Mouse (Mus musculus) hindbrain, embryonic 14.5 days (tissue): ENCODE measurements around the gene Hoxb1. TPM values are rescaled to one million over a fixed set of nuclear protein-coding genes. Genes with fewer than 3 reads are reported as not detected.
A peak's percentile ranks its signal among the peaks of the same experiment; 100 is the strongest.

Experiments used
- ATAC-seq: fragments of 200-750 bp; cut with Nextera tagmentation; 2 replicates; pipeline ENCODE4 v1.8.0; 2017; ENCODE audit warnings: moderate number of reproducible peaks, mild to moderate bottlenecking, moderate TSS enrichment, moderate library complexity; ENCODE audit not compliant: low FRiP score
- DNase-seq: peaks from one replicate; pipeline ENCODE4 v3.0.0-alpha.2; 2015; ENCODE audit warnings: low spot score
- H3K27ac ChIP-seq: fragments of 300-500 bp; sonication (generic); 2 replicates; pipeline ENCODE4 v1.5.1; 2014; ENCODE audit warnings: mild to moderate bottlenecking, moderate library complexity
- H3K27me3 ChIP-seq: fragments of 300-500 bp; sonication (generic); 2 replicates; pipeline ENCODE4 v1.6.1; 2014; ENCODE audit warnings: mild to moderate bottlenecking, low read length, mixed read lengths; ENCODE audit not compliant: control insufficient read depth, insufficient read depth
- H3K36me3 ChIP-seq: fragments of 300-500 bp; sonication (generic); replicated peaks from 2 replicates; pipeline ENCODE4 v1.6.1; 2014; ENCODE audit not compliant: control insufficient read depth, insufficient read depth
- H3K4me1 ChIP-seq: fragments of 300-500 bp; sonication (generic); replicated peaks from 2 replicates; pipeline ENCODE4 v1.6.1; 2014; ENCODE audit warnings: antibody characterized with exemption, low read length, mixed read lengths; ENCODE audit not compliant: control insufficient read depth, insufficient read depth
- H3K4me2 ChIP-seq: fragments of 300-500 bp; sonication (generic); replicated peaks from 2 replicates; pipeline ENCODE4 v1.6.1; 2014; ENCODE audit warnings: mild to moderate bottlenecking, moderate library complexity
- H3K4me3 ChIP-seq: fragments of 300-500 bp; sonication (generic); replicated peaks from 2 replicates; pipeline ENCODE4 v1.5.1; 2014; ENCODE audit warnings: mild to moderate bottlenecking, low read length
- H3K9ac ChIP-seq: fragments of 300-500 bp; sonication (generic); 2 replicates; pipeline ENCODE4 v1.6.1; 2014
- H3K9me3 ChIP-seq: fragments of 300-500 bp; sonication (generic); 2 replicates; pipeline ENCODE4 v1.6.1; 2016; ENCODE audit warnings: low read length; ENCODE audit not compliant: control insufficient read depth
- WGBS: fragments of 180-500 bp; shearing (Covaris S2); extraction: QIAGEN DNeasy Blood & Tissue Kit; methylation state at CpG from one replicate; pipeline ENCODE4 v1.1.7; 2014; 5-methylcytosine and 5-hydroxymethylcytosine counted together
- polyA plus RNA-seq: library from polyadenylated mRNA; unstranded; fragments of >200 nt; fragmentation: Nextera tagmentation; extraction: Ambion mirVana; gene quantifications from 2 replicates; pipeline ENCODE4 v1.2.1, GENCODE M21; 2014

Hoxb1 gene
- polyA plus RNA-seq, 1 experiment from 2014 or later = 0.33 TPM

DNA sequence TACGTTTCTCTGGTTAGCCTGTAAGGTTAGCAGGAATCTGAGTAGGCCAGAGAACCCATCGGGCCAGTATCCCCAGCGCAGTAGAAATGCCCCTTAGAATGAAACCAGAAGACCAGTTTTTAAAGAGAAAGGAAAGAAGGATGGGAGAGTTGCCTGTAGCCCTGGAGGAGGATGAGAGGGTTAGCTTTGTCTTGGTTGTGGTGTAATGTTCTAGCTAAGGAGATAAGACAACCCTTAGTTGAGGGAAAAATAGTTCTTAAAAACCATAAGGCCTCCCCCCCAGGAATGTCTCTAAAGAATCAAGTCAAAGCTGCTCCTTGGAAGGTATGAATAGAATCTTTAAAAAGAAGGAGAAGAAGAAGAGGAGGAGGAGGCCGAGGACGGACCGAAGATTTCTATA is 42.8 kb upstream of the Hoxb1 start:
- DNase-seq (no peak), ATAC-seq (no peak)
- H3K9me3 ChIP-seq = no peaks in the 10 kb centered on the region
- peak overlapping the region; percentile 97 for H3K9ac ChIP-seq
- 5% methylated on average over 6 of the region's 6 CpGs for WGBS
- H3K36me3 ChIP-seq = no peaks in the 10 kb centered on the region
- peak overlapping the region; percentile 48 for H3K4me3 ChIP-seq
- H3K4me1 ChIP-seq = no peaks in the 10 kb centered on the region
- H3K4me2 ChIP-seq = peak overlapping the region; percentile 77
- peak overlapping the region; percentile 99 for H3K27ac ChIP-seq
- H3K27me3 ChIP-seq = peaks cover 96% of the 10 kb centered on the region

- Histone ChIP-seq H3K27me3 (peaks cover 96% of the 10 kb centered on the region), H3K4me1 (no peaks in the 10 kb centered on the region), H3K36me3 (no peaks in the 10 kb centered on the region), H3K4me3 (peak within 1 kb of the TSS; percentile 48), H3K9me3 (no peaks in the 10 kb centered on the region), H3K4me2 (peak within 1 kb of the TSS; percentile 77), H3K9ac (peak within 1 kb of the TSS; percentile 97), H3K27ac (peak within 1 kb of the TSS; percentile 99)
- WGBS = 3% methylated on average over 10 of the region's 10 CpGs
- DNase-seq (no peak), ATAC-seq (no peak)
Observed at GRCm38 (mm10) chr11:96323154-96323553, 42.4 kb upstream of the Hoxb1 start, which contains the start of gene Hoxb3. Hoxb3 (plus strand) TSS chr11:96323326.

DNA sequence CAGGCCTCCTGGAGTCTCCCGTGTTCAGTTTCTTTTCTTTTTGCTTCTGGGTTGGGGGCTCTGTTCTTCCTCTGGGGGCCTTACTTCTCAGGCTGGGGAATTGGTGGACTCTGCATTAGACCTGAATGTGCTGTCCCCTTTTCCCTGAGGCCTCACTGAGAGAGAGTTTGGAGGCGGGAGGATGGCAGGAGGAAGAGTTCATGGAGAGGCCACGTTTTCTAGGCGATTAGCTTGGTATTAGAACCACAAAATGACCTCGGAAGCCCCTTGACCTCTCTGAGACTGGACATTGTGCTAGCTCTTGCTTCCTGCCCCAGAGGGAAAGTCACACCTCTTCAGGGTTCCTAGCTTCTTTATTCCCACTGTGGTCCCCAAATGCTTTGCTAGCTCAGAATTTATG is 41.4 kb upstream of the Hoxb1 start:
- WGBS = 1% methylated on average over 5 of the region's 5 CpGs
- Histone ChIP-seq H3K4me2 (peak overlapping the region; percentile 77), H3K9ac (peak overlapping the region; percentile 97), H3K4me3 (peak overlapping the region; percentile 48), H3K36me3 (no peaks in the 10 kb centered on the region), H3K4me1 (no peaks in the 10 kb centered on the region), H3K27me3 (peaks cover 96% of the 10 kb centered on the region), H3K27ac (peak overlapping the region; percentile 99), H3K9me3 (no peaks in the 10 kb centered on the region)
- ATAC-seq = no peak
- DNase-seq = no peak

- ATAC-seq (no peak), DNase-seq (no peak)
- Histone ChIP-seq H3K4me1 (no peaks in the 10 kb centered on the region), H3K4me3 (peak overlapping the region; percentile 48), H3K27me3 (peaks cover 96% of the 10 kb centered on the region), H3K36me3 (no peaks in the 10 kb centered on the region), H3K9me3 (no peaks in the 10 kb centered on the region), H3K27ac (peak overlapping the region; percentile 99), H3K9ac (peak overlapping the region; percentile 97), H3K4me2 (peak overlapping the region; percentile 77)
- 2% methylated on average over 8 of the region's 8 CpGs for WGBS
Observed at GRCm38 (mm10) chr11:96324965-96325364, 40.6 kb upstream of the Hoxb1 start.

DNA sequence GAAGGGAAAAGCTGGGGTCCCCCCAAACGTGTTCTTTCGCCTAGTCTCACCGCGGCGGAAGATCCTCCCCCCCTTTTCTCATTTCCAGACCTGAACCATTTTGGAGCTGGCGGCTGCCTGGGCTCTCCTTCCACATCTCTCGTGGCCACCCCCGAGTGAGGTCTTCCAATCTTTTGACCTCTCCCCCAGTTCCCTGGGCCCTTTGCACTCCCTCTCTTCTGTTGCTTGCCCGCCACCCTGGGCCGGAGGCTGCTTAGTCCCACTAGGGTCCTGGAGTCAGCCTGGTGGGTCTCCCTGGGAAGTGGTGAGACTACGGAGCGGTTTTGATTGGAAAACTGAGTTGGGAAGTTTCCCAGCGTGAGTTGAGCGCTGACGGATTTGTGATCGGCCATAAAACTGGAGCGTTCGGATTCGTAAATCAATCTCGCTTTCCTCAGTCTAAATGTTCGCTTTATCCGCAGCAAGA is 39.8 kb upstream of the Hoxb1 start:
- H3K4me1 ChIP-seq = no peaks in the 10 kb centered on the region
- DNase-seq (no peak), ATAC-seq (no peak)
- peak overlapping the region; percentile 99 for H3K27ac ChIP-seq
- no peaks in the 10 kb centered on the region for H3K9me3 ChIP-seq
- H3K9ac ChIP-seq = peak overlapping the region; percentile 97
- H3K4me3 ChIP-seq = peak overlapping the region; percentile 48
- peaks cover 96% of the 10 kb centered on the region for H3K27me3 ChIP-seq
- no peaks in the 10 kb centered on the region for H3K36me3 ChIP-seq
- WGBS = under 1% methylated on average over 22 of the region's 22 CpGs
- peak overlapping the region; percentile 77 for H3K4me2 ChIP-seq

DNA sequence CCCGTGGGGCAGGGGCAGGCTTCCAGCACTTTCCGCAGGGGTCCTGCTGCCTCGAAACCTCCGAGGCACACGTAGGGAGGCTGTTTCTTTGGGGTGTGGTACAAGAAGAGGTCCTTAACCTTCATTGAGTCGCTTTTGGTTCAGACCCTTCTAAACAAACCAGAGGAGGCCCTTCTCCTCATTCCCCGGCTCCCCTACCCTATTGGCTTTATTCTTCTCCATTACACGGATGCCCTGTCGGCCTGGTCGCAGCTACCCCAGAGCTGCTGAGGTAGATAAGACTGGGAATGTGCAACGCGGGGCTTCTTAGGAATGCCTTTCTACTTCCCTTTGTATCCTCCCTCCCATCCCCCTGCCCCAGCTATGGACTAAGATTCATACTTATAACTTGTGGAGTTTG is 38.8 kb upstream of the Hoxb1 start:
- peak overlapping the region; percentile 77 for H3K4me2 ChIP-seq
- H3K4me1 ChIP-seq = no peaks in the 10 kb centered on the region
- peak overlapping the region; percentile 99 for H3K27ac ChIP-seq
- ATAC-seq (no peak), DNase-seq (no peak)
- H3K4me3 ChIP-seq = peak overlapping the region; percentile 48
- peak overlapping the region; percentile 97 for H3K9ac ChIP-seq
- WGBS = 3% methylated on average over 12 of the region's 12 CpGs
- no peaks in the 10 kb centered on the region for H3K36me3 ChIP-seq
- H3K9me3 ChIP-seq = no peaks in the 10 kb centered on the region
- H3K27me3 ChIP-seq = peaks cover 93% of the 10 kb centered on the region

GRCm38 (mm10) chr11:96327122-96327521 is 38.4 kb upstream of the Hoxb1 start:
- H3K4me1 ChIP-seq = no peaks in the 10 kb centered on the region
- ATAC-seq (no peak), DNase-seq (no peak)
- H3K27ac ChIP-seq = peak overlapping the region; percentile 99
- H3K4me3 ChIP-seq = peak overlapping the region; percentile 48
- no peaks in the 10 kb centered on the region for H3K9me3 ChIP-seq
- WGBS = 5% methylated on average over 7 of the region's 7 CpGs
- peak overlapping the region; percentile 77 for H3K4me2 ChIP-seq
- H3K27me3 ChIP-seq = peaks cover 88% of the 10 kb centered on the region
- H3K9ac ChIP-seq = peak overlapping the region; percentile 97
- no peaks in the 10 kb centered on the region for H3K36me3 ChIP-seq

DNA sequence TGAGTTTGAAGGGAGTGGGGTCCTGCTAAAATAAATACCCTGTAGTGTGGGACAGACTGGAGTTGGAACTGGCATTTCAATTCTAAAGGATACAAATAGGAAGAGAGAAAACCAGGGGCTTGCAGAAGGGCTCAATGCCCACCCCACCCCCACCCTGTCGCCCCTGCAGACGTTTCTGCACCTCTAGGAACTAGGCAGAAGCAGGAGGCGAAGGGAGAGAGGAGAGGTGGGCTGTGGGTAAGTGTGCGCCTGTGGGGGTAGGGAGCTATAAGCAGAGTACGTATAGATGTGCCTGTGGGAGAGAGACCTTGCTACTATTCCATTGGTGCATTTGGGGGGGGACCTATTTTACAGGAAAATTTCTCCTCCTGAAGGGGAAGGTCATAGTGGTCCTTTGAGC is 37.8 kb upstream of the Hoxb1 start:
- Histone ChIP-seq H3K9me3 (no peaks in the 10 kb centered on the region), H3K27me3 (peaks cover 84% of the 10 kb centered on the region), H3K4me3 (peak overlapping the region; percentile 48), H3K4me2 (peak overlapping the region; percentile 77), H3K36me3 (0 out of 2 replicates have a peak, but pooled peaks cover 2% of the 10 kb centered on the region), H3K27ac (peak overlapping the region; percentile 99), H3K4me1 (no peaks in the 10 kb centered on the region), H3K9ac (peak overlapping the region; percentile 97)
- WGBS = 4% methylated on average over 5 of the region's 5 CpGs
- DNase-seq (no peak), ATAC-seq (peak; percentile 68)

DNA sequence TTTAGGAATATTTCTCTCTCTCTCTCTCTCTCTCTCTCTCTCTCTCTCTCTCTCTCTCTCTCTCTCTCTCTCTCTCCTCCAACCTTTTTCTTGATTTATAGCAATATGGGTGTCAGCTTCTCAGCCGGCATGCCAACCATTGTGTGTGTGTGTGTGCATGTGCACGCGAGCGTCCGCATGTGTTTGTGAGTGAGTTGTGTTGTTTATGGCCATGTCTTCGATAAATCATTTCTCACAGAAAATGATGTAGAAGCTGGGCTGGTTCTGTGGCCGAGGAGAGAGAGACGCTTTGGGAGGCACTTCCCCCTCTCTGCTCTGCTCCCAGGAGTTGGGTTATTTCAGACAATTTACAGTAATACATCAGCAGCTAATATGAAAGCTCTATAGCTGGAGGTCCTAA is 36.9 kb upstream of the Hoxb1 start:
- H3K27me3 ChIP-seq = peaks cover 85% of the 10 kb centered on the region

DNA sequence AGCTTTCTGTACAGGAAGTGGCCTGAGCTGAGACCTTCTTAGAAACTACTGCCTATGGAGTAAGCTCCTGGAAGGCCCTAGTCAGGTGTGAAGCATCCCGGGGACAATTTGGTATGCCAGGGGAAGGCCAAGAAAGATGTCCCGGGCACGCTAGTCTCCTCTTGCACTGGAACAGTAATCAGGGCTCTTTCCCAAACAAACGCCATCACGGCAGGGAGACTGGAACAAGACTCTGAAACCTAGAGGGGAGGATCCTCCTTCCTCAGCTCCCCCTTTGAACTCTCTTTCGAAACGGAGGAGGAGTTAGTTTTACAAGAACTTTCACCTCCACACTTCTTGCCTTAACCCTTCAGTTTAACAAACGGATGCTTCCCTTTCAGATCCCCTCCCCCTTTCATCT is 33.4 kb upstream of the Hoxb1 start:
- H3K4me2 ChIP-seq = peak overlapping the region; percentile 77
- peaks cover 86% of the 10 kb centered on the region for H3K27me3 ChIP-seq
- H3K4me1 ChIP-seq = peaks cover 12% of the 10 kb centered on the region; the same call in 1 of the 2 replicates
- no peak for DNase-seq
- no peaks in the 10 kb centered on the region for H3K9me3 ChIP-seq
- H3K27ac ChIP-seq = peak overlapping the region; percentile 99
- 0 out of 2 replicates have a peak, but pooled peaks cover 6% of the 10 kb centered on the region for H3K36me3 ChIP-seq
- H3K9ac ChIP-seq = peak overlapping the region; percentile 97
- 0% methylated on average over 8 of the region's 8 CpGs for WGBS
- H3K4me3 ChIP-seq = peak overlapping the region; percentile 48
- no peak for ATAC-seq

More for the DNA sequence above, 36.9 kb upstream of the Hoxb1 start:
- Histone ChIP-seq H3K36me3 (0 out of 2 replicates have a peak, but pooled peaks cover 6% of the 10 kb centered on the region), H3K9ac (peak overlapping the region; percentile 97), H3K9me3 (no peaks in the 10 kb centered on the region), H3K4me1 (no peaks in the 10 kb centered on the region), H3K4me2 (peak overlapping the region; percentile 77), H3K4me3 (peak overlapping the region; percentile 48), H3K27ac (peak overlapping the region; percentile 99)
- DNase-seq = no peak
- no peak for ATAC-seq
- WGBS = 7% methylated on average over 8 of the region's 8 CpGs
